Mouse (Mus musculus): ENCODE measurements at regions not wholly inside any gene's neighbourhood (a gene's known extent, or its start where the extent isn't known, plus 50 kb on each side); places are given as distances from the start of the nearest gene placed in this dataset.

DNA sequence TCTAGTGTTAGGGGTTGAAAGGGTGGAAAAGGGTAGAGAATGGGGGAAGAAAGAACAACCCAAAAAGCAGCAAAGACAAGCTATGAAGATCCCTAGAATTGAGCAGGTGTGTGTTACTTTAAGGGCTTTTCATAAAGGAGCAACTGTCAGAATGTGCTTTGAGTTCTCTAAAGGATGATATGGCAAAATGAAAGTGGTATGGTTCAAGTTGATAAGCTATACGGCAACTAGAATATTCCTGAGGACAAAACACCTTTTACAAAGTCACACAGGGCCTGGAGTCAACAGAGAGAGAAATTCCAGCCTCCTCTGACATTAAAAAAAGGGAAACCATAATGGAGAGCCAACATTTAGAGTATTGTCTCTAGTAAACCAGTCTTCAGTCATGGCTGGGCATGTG is 320.6 kb upstream of the Pard3b start:
- H3K27ac ChIP-seq: no peak overlapping the region
- peaks cover 6% of the 10 kb centered on the region; the same call in 1 of the 2 replicates for H3K4me1 ChIP-seq
- no peak for ATAC-seq (ENCODE audit: low FRiP score, low read depth)
- no peak overlapping the region for H3K9ac ChIP-seq
- WGBS: 94% methylated on average over 1 of the region's 1 CpGs
- H3K9me3 ChIP-seq: no peaks in the 10 kb centered on the region
- H3K4me2 ChIP-seq (replicated peaks): no peak overlapping the region
- 0 out of 2 replicates have a peak, but pooled peaks cover 5% of the 10 kb centered on the region for H3K27me3 ChIP-seq (replicated peaks)
- no peaks in the 10 kb centered on the region for H3K36me3 ChIP-seq
- no peak overlapping the region for H3K4me3 ChIP-seq

DNA sequence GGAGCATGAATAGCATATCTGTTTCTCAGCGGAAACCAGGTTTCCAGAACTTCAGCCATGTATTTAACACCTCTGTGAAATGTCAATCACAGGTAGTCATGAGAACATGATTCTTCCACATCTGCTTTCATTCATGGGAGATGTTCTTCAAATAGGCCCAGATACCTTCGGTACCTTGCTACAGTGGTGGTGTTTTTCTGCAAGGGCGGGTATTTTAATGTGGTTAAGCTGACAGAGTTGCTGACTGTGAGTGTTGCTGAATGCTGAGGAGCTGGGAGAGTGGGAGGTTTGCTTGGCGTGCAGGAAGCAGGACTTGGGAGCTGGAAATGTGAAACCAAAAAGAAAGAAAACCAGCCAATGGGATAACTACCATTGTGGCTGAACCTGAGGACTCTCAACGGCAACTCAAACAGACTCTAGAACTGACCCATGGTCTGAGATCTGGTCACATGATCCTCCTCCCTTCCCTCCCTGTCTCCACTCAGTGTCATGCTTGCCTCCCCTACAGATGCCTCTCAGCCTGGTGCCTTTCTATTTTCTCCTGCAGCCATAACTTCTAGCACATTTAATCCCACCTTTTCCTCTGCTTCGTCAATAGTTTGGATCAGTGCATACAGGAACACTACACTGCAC is 317.0 kb upstream of the Pard3b start:
- ATAC-seq (ENCODE audit: low FRiP score, low read depth): no peak
- H3K4me3 ChIP-seq: no peak overlapping the region
- H3K36me3 ChIP-seq: no peaks in the 10 kb centered on the region
- 85% methylated on average over 6 of the region's 6 CpGs for WGBS
- H3K27me3 ChIP-seq (replicated peaks): no peaks in the 10 kb centered on the region
- H3K9me3 ChIP-seq: no peaks in the 10 kb centered on the region
- no peak overlapping the region for H3K27ac ChIP-seq
- H3K9ac ChIP-seq: no peak overlapping the region
- peaks cover 6% of the 10 kb centered on the region; the same call in 1 of the 2 replicates for H3K4me1 ChIP-seq
- no peak overlapping the region for H3K4me2 ChIP-seq (replicated peaks)

- no peak overlapping the region for H3K4me2 ChIP-seq (replicated peaks)
- no peaks in the 10 kb centered on the region for H3K4me1 ChIP-seq
- no peak overlapping the region for H3K27ac ChIP-seq
- H3K9me3 ChIP-seq: no peaks in the 10 kb centered on the region
- H3K9ac ChIP-seq: no peak overlapping the region
- no peaks in the 10 kb centered on the region for H3K27me3 ChIP-seq (replicated peaks)
- H3K36me3 ChIP-seq: no peaks in the 10 kb centered on the region
- H3K4me3 ChIP-seq: no peak overlapping the region
- WGBS: 83% methylated on average over 2 of the region's 2 CpGs
- no peak for ATAC-seq (ENCODE audit: low FRiP score, low read depth)
Measured at GRCm38 (mm10) chr1:61331456-61331855, 307.2 kb upstream of the Pard3b start.

- Histone ChIP-seq H3K4me1 (no peaks in the 10 kb centered on the region), H3K4me2 (replicated peaks) (no peak overlapping the region), H3K9ac (no peak overlapping the region), H3K27me3 (replicated peaks) (no peaks in the 10 kb centered on the region), H3K27ac (no peak overlapping the region), H3K36me3 (no peaks in the 10 kb centered on the region), H3K9me3 (no peaks in the 10 kb centered on the region), H3K4me3 (no peak overlapping the region)
- no peak for ATAC-seq (ENCODE audit: low FRiP score, low read depth)
- WGBS: 77% methylated on average over 3 of the region's 3 CpGs
Measured at GRCm38 (mm10) chr1:61331906-61332305, 306.7 kb upstream of the Pard3b start.

DNA sequence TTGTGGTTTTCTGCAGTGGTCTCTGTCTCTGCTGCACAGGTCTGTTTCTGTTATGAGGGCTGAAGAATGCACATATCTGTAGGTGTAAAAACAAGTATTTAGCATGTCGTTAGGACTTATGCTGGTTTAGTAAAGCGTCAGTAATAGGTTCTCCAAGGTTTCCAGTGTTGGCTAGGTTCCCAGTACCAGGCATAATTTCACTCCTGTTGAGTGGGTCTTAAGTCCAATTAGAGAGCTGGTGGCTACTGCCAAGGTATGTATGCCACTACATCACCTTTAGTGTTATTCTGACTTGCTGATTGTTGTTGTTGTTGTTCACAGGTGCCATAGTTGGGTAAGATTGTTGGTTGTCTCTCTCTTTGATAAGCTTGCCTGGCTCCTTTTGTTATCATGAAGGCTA is 302.3 kb upstream of the Pard3b start:
- no peaks in the 10 kb centered on the region for H3K36me3 ChIP-seq
- ATAC-seq (ENCODE audit: low FRiP score, low read depth): no peak

DNA sequence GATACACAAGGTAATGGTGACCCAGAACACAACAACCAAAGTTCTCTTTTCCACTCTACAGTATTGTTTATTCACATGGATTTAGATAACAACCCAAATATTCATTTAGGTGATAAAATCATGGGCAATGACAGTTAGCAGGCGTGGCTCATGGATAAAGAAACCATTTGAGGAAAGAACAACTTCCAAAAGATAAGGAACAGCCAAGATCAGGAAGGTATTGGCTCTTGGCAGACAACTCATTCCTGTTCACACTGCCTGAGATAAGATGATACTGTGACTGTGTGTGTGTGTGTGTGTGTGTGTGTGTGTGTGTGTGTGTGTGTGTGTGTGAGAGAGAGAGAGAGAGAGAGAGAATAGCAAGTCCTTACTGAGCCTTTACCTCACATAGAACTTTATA is 285.7 kb upstream of the Pard3b start:
- Histone ChIP-seq H3K4me1 (peaks cover 7% of the 10 kb centered on the region), H3K4me2 (replicated peaks) (no peak overlapping the region), H3K36me3 (no peaks in the 10 kb centered on the region), H3K27ac (no peak overlapping the region), H3K9ac (no peak overlapping the region), H3K9me3 (no peaks in the 10 kb centered on the region), H3K4me3 (no peak overlapping the region), H3K27me3 (replicated peaks) (no peaks in the 10 kb centered on the region)
- 77% methylated on average over 1 of the region's 1 CpGs for WGBS
- ATAC-seq (ENCODE audit: low FRiP score, low read depth): no peak

More for the DNA sequence above, 302.3 kb upstream of the Pard3b start:
- 87% methylated on average over 2 of the region's 2 CpGs for WGBS
- H3K9ac ChIP-seq: no peak overlapping the region
- H3K4me2 ChIP-seq (replicated peaks): no peak overlapping the region
- no peak overlapping the region for H3K27ac ChIP-seq
- no peaks in the 10 kb centered on the region for H3K9me3 ChIP-seq
- H3K4me1 ChIP-seq: no peaks in the 10 kb centered on the region
- no peaks in the 10 kb centered on the region for H3K27me3 ChIP-seq (replicated peaks)
- H3K4me3 ChIP-seq: no peak overlapping the region

DNA sequence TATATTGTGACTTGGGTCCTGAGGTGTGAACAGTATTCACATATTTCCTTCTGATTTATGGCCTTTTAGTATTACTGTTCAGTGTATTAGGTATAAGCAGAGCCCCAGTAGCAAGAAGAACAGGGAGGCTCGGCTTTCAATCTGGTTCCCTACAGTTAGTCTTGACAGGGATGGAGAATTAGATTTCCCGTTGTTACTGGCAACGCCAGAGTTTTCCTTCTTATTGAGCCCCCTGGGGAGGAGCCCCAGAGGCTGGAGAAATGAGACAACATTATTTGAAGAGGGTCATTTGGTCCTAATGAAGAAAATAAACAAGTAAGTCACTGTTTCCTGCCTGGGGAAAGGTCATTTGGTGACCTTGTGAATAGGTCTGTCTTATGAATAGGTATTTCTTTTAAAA is 285.1 kb upstream of the Pard3b start:
- 4% methylated on average over 3 of the region's 3 CpGs for WGBS
- H3K9me3 ChIP-seq: no peaks in the 10 kb centered on the region
- H3K36me3 ChIP-seq: no peaks in the 10 kb centered on the region
- H3K27me3 ChIP-seq (replicated peaks): no peaks in the 10 kb centered on the region
- H3K4me1 ChIP-seq: peaks cover 11% of the 10 kb centered on the region
- no peak overlapping the region for H3K9ac ChIP-seq
- no peak overlapping the region for H3K27ac ChIP-seq
- no peak overlapping the region for H3K4me3 ChIP-seq
- no peak overlapping the region for H3K4me2 ChIP-seq (replicated peaks)
- ATAC-seq (ENCODE audit: low FRiP score, low read depth): no peak

GRCm38 (mm10) chr1:61355241-61355640 is 283.4 kb upstream of the Pard3b start:
- H3K9ac ChIP-seq: no peak overlapping the region
- ATAC-seq (ENCODE audit: low FRiP score, low read depth): no peak
- no peak overlapping the region for H3K4me2 ChIP-seq (replicated peaks)
- no peaks in the 10 kb centered on the region for H3K27me3 ChIP-seq (replicated peaks)
- H3K36me3 ChIP-seq: no peaks in the 10 kb centered on the region
- no peaks in the 10 kb centered on the region for H3K9me3 ChIP-seq
- WGBS: 71% methylated on average over 5 of the region's 5 CpGs
- H3K4me3 ChIP-seq: no peak overlapping the region
- H3K4me1 ChIP-seq: peaks cover 22% of the 10 kb centered on the region
- H3K27ac ChIP-seq: no peak overlapping the region

DNA sequence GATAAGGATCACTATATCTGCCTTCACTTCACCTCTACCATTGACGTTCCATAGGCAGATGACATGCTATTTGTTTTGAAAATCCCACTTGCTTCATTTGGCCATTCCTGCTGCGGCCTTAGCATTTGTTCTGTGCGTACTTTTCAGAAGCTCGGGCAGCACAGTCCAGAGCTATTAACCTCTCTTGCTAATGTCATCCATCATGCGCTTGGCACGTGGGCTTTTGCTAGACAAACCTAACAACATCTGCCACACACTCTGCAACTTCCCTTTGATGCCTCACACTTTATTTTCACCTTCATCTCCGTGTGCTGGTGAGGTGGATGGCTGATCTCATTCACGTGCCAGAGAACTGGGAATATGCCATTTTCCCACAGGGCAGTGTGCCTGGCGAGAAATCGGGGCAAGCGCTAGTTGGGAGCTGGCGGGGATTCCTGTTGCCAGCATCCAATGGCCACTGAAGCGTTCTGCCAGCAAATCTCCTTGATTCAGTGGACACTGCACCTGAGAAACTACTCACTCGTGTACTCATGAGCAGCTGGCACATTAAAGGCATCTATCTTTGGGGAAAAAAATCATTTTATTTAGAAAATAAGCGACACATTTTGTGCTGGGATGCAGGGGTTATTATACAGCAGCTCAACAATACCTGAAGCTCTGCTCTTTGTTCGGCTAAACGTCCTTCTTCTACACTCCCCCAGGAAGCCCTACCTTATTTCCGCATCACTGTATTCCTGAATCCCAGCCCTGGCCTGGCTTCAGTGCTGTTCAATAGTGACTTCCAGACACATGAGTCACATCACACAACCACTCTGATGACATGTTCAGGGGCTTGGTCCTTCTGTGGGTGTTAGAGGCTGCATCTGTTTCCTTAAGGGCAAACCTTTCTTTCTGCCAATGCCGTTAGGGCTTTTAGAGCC is 279.4 kb upstream of the Pard3b start:
- no peaks in the 10 kb centered on the region for H3K9me3 ChIP-seq
- H3K4me3 ChIP-seq: no peak overlapping the region
- no peak overlapping the region for H3K27ac ChIP-seq
- H3K9ac ChIP-seq: no peak overlapping the region
- no peaks in the 10 kb centered on the region for H3K36me3 ChIP-seq
- no peak overlapping the region for H3K4me2 ChIP-seq (replicated peaks)
- no peak for ATAC-seq (ENCODE audit: low FRiP score, low read depth)
- whole genome bisulfite sequencing: 67% methylated on average over 19 of the region's 19 CpGs
- peaks cover 14% of the 10 kb centered on the region for H3K4me1 ChIP-seq
- H3K27me3 ChIP-seq (replicated peaks): no peaks in the 10 kb centered on the region

DNA sequence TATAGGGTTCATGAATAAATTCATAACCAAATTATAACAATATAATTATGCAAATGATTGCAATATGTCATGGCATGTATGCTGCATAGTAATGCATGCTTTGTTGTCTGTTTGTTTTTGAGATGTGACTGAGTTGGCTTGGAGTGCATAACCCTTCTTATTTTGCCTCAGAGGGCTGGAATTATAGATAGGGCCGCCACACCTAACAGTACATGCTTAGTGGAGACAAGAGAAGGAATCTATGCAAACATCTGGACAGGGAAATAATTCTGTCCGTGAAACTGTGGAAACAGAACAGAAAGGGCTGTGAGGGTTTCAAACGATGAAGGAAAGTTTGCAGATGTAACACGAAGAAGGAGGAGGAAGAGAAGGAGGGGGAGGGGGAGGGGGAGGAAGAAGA is 266.0 kb upstream of the Pard3b start:
- H3K27me3 ChIP-seq (replicated peaks): no peaks in the 10 kb centered on the region
- H3K9ac ChIP-seq: no peak overlapping the region
- no peak overlapping the region for H3K4me3 ChIP-seq
- no peaks in the 10 kb centered on the region for H3K4me1 ChIP-seq
- H3K9me3 ChIP-seq: no peaks in the 10 kb centered on the region
- WGBS: 73% methylated on average over 4 of the region's 4 CpGs
- H3K27ac ChIP-seq: no peak overlapping the region
- no peak overlapping the region for H3K4me2 ChIP-seq (replicated peaks)
- H3K36me3 ChIP-seq: no peaks in the 10 kb centered on the region
- no peak for ATAC-seq (ENCODE audit: low FRiP score, low read depth)

DNA sequence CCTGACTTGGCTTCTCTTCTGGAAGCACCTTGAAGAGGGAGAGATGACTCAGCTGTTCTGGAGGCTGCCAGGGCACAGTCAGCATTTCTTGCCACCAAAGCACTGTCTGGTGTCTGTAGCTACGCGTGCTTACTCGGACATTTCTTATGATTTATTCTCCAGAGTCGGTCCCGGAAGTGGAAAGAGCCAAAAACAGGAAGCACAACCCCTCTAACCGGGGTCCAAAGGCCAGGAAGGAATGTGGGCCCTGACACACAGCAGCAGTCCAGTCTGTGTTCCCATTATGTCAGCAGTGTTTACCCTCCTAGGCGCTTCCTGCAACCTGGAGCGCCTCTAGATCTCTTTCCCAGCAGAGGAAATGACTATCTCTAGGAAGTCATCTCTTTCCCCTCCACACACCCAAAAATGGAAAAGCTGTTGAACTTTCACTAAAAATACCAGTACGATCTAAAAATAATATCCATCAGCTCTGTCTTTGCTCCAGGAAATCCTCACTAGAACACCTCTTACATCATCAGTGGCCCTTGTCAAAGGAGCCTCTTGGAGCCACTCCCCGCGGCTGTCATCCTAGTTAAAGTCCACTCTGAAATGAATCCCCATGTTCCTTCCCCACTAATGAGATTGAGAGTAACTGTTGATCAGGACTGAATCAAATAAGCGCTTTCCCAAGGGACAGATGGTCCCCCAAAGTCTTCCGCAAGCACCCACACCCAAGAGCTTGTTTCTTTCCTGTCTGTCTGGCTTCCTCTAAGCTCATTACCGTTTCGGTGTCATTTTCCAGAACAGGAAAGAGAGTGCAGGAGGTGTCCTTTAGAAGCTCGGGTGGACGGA is 264.7 kb upstream of the Pard3b start:
- 81% methylated on average over 17 of the region's 17 CpGs for WGBS
- no peak overlapping the region for H3K9ac ChIP-seq
- H3K9me3 ChIP-seq: no peaks in the 10 kb centered on the region
- no peak overlapping the region for H3K4me3 ChIP-seq
- H3K36me3 ChIP-seq: no peaks in the 10 kb centered on the region
- no peak overlapping the region for H3K27ac ChIP-seq
- no peak for ATAC-seq (ENCODE audit: low FRiP score, low read depth)
- no peak overlapping the region for H3K4me2 ChIP-seq (replicated peaks)
- no peaks in the 10 kb centered on the region for H3K4me1 ChIP-seq
- H3K27me3 ChIP-seq (replicated peaks): no peaks in the 10 kb centered on the region

- Histone ChIP-seq H3K27me3 (replicated peaks) (no peaks in the 10 kb centered on the region), H3K4me2 (replicated peaks) (no peak overlapping the region), H3K4me1 (no peaks in the 10 kb centered on the region), H3K36me3 (no peaks in the 10 kb centered on the region), H3K9ac (no peak overlapping the region), H3K9me3 (no peaks in the 10 kb centered on the region), H3K4me3 (no peak overlapping the region), H3K27ac (no peak overlapping the region)
- 66% methylated on average over 4 of the region's 4 CpGs for WGBS
- no peak for ATAC-seq (ENCODE audit: low FRiP score, low read depth)
Measured at GRCm38 (mm10) chr1:61376417-61376816, 262.2 kb upstream of the Pard3b start.

All from neural tube, embryonic 12.5 days (tissue).